ENCODE assay signal across 12 mouse cellular contexts in the genomic region with DNA sequence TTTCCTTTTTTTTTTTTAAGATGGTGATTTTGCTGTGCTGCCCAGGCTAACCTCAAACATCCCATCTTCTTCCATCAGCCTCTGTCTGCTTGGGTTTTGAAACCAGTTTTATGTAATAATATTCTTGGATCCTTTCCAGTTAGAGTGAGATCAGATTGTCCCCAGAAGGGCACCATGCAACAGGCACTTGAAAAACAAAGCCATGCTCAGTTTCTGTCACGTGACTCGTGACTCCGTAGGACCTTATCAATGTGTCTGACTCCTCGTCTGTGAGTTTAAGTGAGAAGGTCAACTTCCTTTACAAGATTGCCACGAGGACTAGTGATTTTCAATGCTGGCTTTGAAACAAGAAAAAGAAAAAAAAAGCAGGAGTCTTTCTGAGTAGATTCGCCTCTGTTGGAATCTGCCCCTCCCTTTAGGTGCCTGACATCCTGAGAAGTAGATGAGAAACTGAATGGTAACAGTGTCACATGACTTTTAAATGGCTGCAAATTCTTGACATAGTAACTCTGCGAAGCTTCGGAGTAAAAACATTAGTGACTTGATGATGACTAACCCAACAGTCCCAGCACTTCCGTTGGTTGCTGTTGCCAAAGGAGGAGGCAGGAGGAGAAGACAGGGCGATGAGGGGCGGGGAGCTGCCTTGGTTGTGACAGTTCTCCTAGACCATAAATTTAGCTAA. TPM values are rescaled to one million over a fixed set of nuclear protein-coding genes. Genes with fewer than 3 reads are reported as not detected.
DNase-seq lines count a peak whose midpoint lies in the region; ATAC-seq and TF ChIP-seq lines count a peak whose summit lies in the region.
"Had no signal": no experiment of that assay in that cellular context is flagged by ENCODE, and none has a peak within 500 bp of the region (broad histone marks: within the 10 kb centered on the region; RNA-seq: fewer than 3 reads in every experiment).

No protein-coding gene starts in this region.

- ATAC-seq in liver, embryonic 13.5 days (ENCODE audit: low read depth), result no peak
- ATAC-seq in forebrain, postnatal 0 days, result no peak

- no peaks in the 10 kb centered on the region for H3K79me2 ChIP-seq in liver, adult 2 months (ENCODE audit: control insufficient read depth, insufficient read depth, low read length)

- no peak overlapping the region for H3K9ac ChIP-seq in liver, adult 2 months (ENCODE audit: low read depth, low read length)
- no peak overlapping the region for H3K9ac ChIP-seq in liver, embryonic 13.5 days
- no peak overlapping the region for H3K9ac ChIP-seq in forebrain, postnatal 0 days
- H3K9ac ChIP-seq: hindbrain, embryonic 13.5 days had no signal

- no peak overlapping the region for H3K4me3 ChIP-seq in liver, adult 2 months (ENCODE audit: insufficient read depth, low read depth, low read length)
- H3K4me3 ChIP-seq in liver, embryonic 13.5 days (replicated peaks), result no peak overlapping the region
- no peak overlapping the region for H3K4me3 ChIP-seq in small intestine, adult 2 months (ENCODE audit: low read depth, low read length)
- H3K4me3 ChIP-seq in forebrain, postnatal 0 days (ENCODE audit: low read depth, low read length), result no peak overlapping the region
- H3K4me3 ChIP-seq: forebrain, embryonic 10.5 days; hindbrain, embryonic 13.5 days had no signal

- peak overlapping the region; percentile 30; the same call in 1 of the 2 replicates for H3K4me2 ChIP-seq in liver, embryonic 13.5 days
- no peak overlapping the region for H3K4me2 ChIP-seq in forebrain, postnatal 0 days (ENCODE audit: low read depth)
- H3K4me2 ChIP-seq: hindbrain, embryonic 13.5 days had no signal

- no peak for TF ChIP-seq POLR2A in liver, adult 2 months (IDR thresholded peaks at IDR 0.05; ENCODE audit: extremely low read depth, insufficient read depth, low read length)
- no peak for TF ChIP-seq POLR2A in small intestine, adult 2 months (IDR thresholded peaks at IDR 0.05; ENCODE audit: low read depth, low read length)

- TF ChIP-seq CTCF in liver, adult 2 months (IDR thresholded peaks at IDR 0.05; ENCODE audit: low read depth, low read length), result no peak
- no peak for TF ChIP-seq CTCF in small intestine, adult 2 months (IDR thresholded peaks at IDR 0.05; ENCODE audit: extremely low read depth, insufficient read length, insufficient replicate concordance, low read depth, low read length)
- no peak for TF ChIP-seq CTCF in forebrain, postnatal 0 days (IDR thresholded peaks at IDR 0.05; ENCODE audit: low read depth)

- H3K9me3 ChIP-seq in liver, embryonic 13.5 days (replicated peaks), result no peaks in the 10 kb centered on the region
- no peaks in the 10 kb centered on the region for H3K9me3 ChIP-seq in forebrain, postnatal 0 days (ENCODE audit: low read length)
- H3K9me3 ChIP-seq: forebrain, embryonic 10.5 days; hindbrain, embryonic 13.5 days had no signal

- DNase-seq in adrenal gland, adult (ENCODE audit: inconsistent age in 2 of 2, low spot score in 1 of 2), result peak; percentile 45 to 83
- DNase-seq in adrenal gland, postnatal 10 days, result no peak
- peak; percentile 36 for DNase-seq in liver, adult 2 months (ENCODE audit: extremely low read depth, low read depth, low spot score)
- no peak for DNase-seq in liver
- DNase-seq in liver, embryonic 13.5 days, result peak; percentile 22
- DNase-seq in forebrain, postnatal 0 days, result no peak
- DNase-seq in frontal cortex, postnatal 14 days (ENCODE audit: low spot score in 2 of 2), result no peak
- DNase-seq: kidney, postnatal 4 days; left cerebral cortex, postnatal 4 days had no signal

- WGBS in liver, adult 2 months, result 66% methylated on average over 11 of the region's 11 CpGs
- WGBS in liver, embryonic 13.5 days (ENCODE audit: insufficient replicate concordance), result 42% methylated on average over 11 of the region's 11 CpGs
- 22% methylated on average over 11 of the region's 11 CpGs for WGBS in small intestine, adult 2 months
- WGBS in forebrain, postnatal 0 days, result 78% methylated on average over 11 of the region's 11 CpGs

- H3K27ac ChIP-seq in liver, adult 2 months (replicated peaks; ENCODE audit: insufficient read depth, low read depth, low read length), result no peak overlapping the region
- no peak overlapping the region for H3K27ac ChIP-seq in liver, embryonic 13.5 days
- H3K27ac ChIP-seq in small intestine, adult 2 months (ENCODE audit: insufficient read depth, low read depth, low read length), result peak overlapping the region; percentile 29
- no peak overlapping the region for H3K27ac ChIP-seq in forebrain, postnatal 0 days (ENCODE audit: low read depth, low read length)
- H3K27ac ChIP-seq: forebrain, embryonic 10.5 days; hindbrain, embryonic 13.5 days had no signal

- peaks cover 2% of the 10 kb centered on the region for H3K4me1 ChIP-seq in liver, adult 2 months (ENCODE audit: control insufficient read depth, insufficient read depth, low read length)
- H3K4me1 ChIP-seq in liver, embryonic 13.5 days (replicated peaks), result peaks cover 15% of the 10 kb centered on the region
- peaks cover 18% of the 10 kb centered on the region; the same call in 1 of the 2 replicates for H3K4me1 ChIP-seq in small intestine, adult 2 months (ENCODE audit: control insufficient read depth, insufficient read depth, insufficient read length, low read length)
- H3K4me1 ChIP-seq in forebrain, postnatal 0 days (ENCODE audit: insufficient read depth), result no peaks in the 10 kb centered on the region
- H3K4me1 ChIP-seq: forebrain, embryonic 10.5 days; hindbrain, embryonic 13.5 days had no signal

- no peaks in the 10 kb centered on the region for H3K27me3 ChIP-seq in liver, adult 2 months (ENCODE audit: control insufficient read depth, insufficient read depth, low read length)
- no peaks in the 10 kb centered on the region for H3K27me3 ChIP-seq in liver, embryonic 13.5 days
- no peaks in the 10 kb centered on the region for H3K27me3 ChIP-seq in small intestine, adult 2 months (ENCODE audit: control insufficient read depth, insufficient read depth, low read length)
- H3K27me3 ChIP-seq in forebrain, postnatal 0 days (ENCODE audit: insufficient read depth, low read length), result no peaks in the 10 kb centered on the region
- H3K27me3 ChIP-seq: hindbrain, embryonic 13.5 days had no signal

- no peaks in the 10 kb centered on the region for H3K36me3 ChIP-seq in liver, adult 2 months (ENCODE audit: control insufficient read depth, insufficient read depth, low read length)
- no peaks in the 10 kb centered on the region for H3K36me3 ChIP-seq in liver, embryonic 13.5 days
- no peaks in the 10 kb centered on the region for H3K36me3 ChIP-seq in small intestine, adult 2 months (ENCODE audit: control insufficient read depth, insufficient read depth, low read length)
- no peaks in the 10 kb centered on the region for H3K36me3 ChIP-seq in forebrain, postnatal 0 days (ENCODE audit: insufficient read depth)
- H3K36me3 ChIP-seq: forebrain, embryonic 10.5 days; hindbrain, embryonic 13.5 days had no signal

RNA-seq across cellular contexts. Expression of a gene that starts 21.3 kb away (rescaled TPM):
- 10 to 100 TPM; 44.1 to 50.4 TPM for total RNA-seq in adrenal gland, postnatal 10 days (2021)
- total RNA-seq in liver, adult 2 months (2014; rRNA removed), result 6.5 and 8.0 TPM in 2 replicates
- 1.2 and 1.6 TPM in 2 replicates for polyA plus RNA-seq in liver, adult 2 months (2012; rRNA removed)
- polyA plus RNA-seq in liver, embryonic 13.5 days (2015; fragmentation: Nextera tagmentation; extraction: Ambion mirVana), result 13.8 and 16.7 TPM in 2 replicates
- 5.9 and 10.9 TPM in 2 replicates for polyA plus RNA-seq in small intestine, adult 2 months (2012; rRNA removed)
- 50.2 and 67.0 TPM in 2 replicates for total RNA-seq in forebrain, postnatal 0 days (2014; rRNA removed)
- 47.7 and 63.0 TPM in 2 replicates for polyA plus RNA-seq in forebrain, postnatal 0 days (2015; fragmentation: Nextera tagmentation; extraction: Ambion mirVana)

Comparison
In these comparisons a context has a peak if more than half of its experiments do, and no peak if none do; other contexts are left out.
1. DNase-seq: peak in adrenal gland, adult (2 of 2), liver, adult 2 months (single experiment) and liver, embryonic 13.5 days (single experiment); none in adrenal gland, postnatal 10 days (single experiment), liver (single experiment), forebrain, postnatal 0 days (single experiment) and frontal cortex, postnatal 14 days (0 of 2).